Mouse (Mus musculus) MEL (cell line): ENCODE results near the gene Plin2.

Source experiments
- CTCF ChIP-seq, 3 experiments: IDR thresholded peaks in 2 of 3; conservative IDR thresholded peaks in 1 of 3; 2 replicates each; pipeline ENCODE4 v1.5.1; 2011 to 2012; ENCODE audit warnings: low read length in 3 of 3, low read depth in 2 of 3, mild to moderate bottlenecking in 2 of 3, improper control_type of control experiment in 1 of 3, inconsistent platforms in 1 of 3, mixed read lengths in 1 of 3, moderate library complexity in 1 of 3; ENCODE audit not compliant: control insufficient read depth in 1 of 3, insufficient read depth in 1 of 3, poor library complexity in 1 of 3, severe bottlenecking in 1 of 3
- E2F4 ChIP-seq: IDR thresholded peaks from 2 replicates; pipeline ENCODE4 v1.6.1; 2011; ENCODE audit warnings: low read depth, low read length, improper control_type of control experiment, borderline replicate concordance
- GABPA ChIP-seq: IDR thresholded peaks from 2 replicates; pipeline ENCODE4 v1.6.1; 2012; ENCODE audit warnings: low read depth, mild to moderate bottlenecking, inconsistent platforms, low read length, improper control_type of control experiment, moderate library complexity
- MAZ ChIP-seq: IDR thresholded peaks from 2 replicates; pipeline ENCODE4 v1.6.1; 2012; ENCODE audit warnings: low read depth, mild to moderate bottlenecking, inconsistent platforms, low read length, improper control_type of control experiment
- MYC ChIP-seq: IDR thresholded peaks from 2 replicates; pipeline ENCODE4 v1.6.1; 2011; ENCODE audit warnings: low read depth, mild to moderate bottlenecking, low read length, improper control_type of control experiment, moderate library complexity
- POLR2A ChIP-seq, 2 experiments: IDR thresholded peaks; 2 replicates each; pipeline ENCODE4 v1.6.1; 2011 to 2012; ENCODE audit warnings: low read length in 2 of 2, mild to moderate bottlenecking in 2 of 2, control low read depth in 1 of 2, improper control_type of control experiment in 1 of 2, low read depth in 1 of 2, moderate library complexity in 1 of 2; ENCODE audit not compliant: control insufficient read depth in 1 of 2, insufficient read depth in 1 of 2, poor library complexity in 1 of 2
- RCOR1 ChIP-seq: IDR thresholded peaks from 2 replicates; pipeline ENCODE4 v1.6.1; 2012; ENCODE audit warnings: low read depth, mild to moderate bottlenecking, inconsistent platforms, low read length, improper control_type of control experiment
- SIN3A ChIP-seq: IDR thresholded peaks from 2 replicates; pipeline ENCODE4 v1.6.1; 2012; ENCODE audit warnings: low read length, improper control_type of control experiment, inconsistent platforms
- SMC3 ChIP-seq: IDR thresholded peaks from 2 replicates; pipeline ENCODE4 v1.6.1; 2011; ENCODE audit warnings: low read depth, low read length, improper control_type of control experiment
- TAL1 ChIP-seq: IDR thresholded peaks from 2 replicates; pipeline ENCODE4 v1.6.1; 2012; ENCODE audit warnings: mild to moderate bottlenecking, inconsistent platforms, low read length, moderate library complexity, mixed read lengths
- TCF12 ChIP-seq: IDR thresholded peaks from 2 replicates; pipeline ENCODE4 v1.6.1; 2014; ENCODE audit warnings: low read depth, mild to moderate bottlenecking, inconsistent platforms, low read length, improper control_type of control experiment, moderate library complexity
- USF1 ChIP-seq: IDR thresholded peaks from 2 replicates; pipeline ENCODE4 v1.6.1; 2014; ENCODE audit warnings: low read depth, mild to moderate bottlenecking, inconsistent platforms, low read length, improper control_type of control experiment, moderate library complexity
- ZNF384 ChIP-seq: IDR thresholded peaks from 2 replicates; pipeline ENCODE4 v1.6.1; 2012; ENCODE audit warnings: low read depth, mild to moderate bottlenecking, inconsistent platforms, low read length, improper control_type of control experiment

GRCm38 (mm10) chr4:86679686-86680085 is 9.8 kb upstream of the Plin2 start:
- no peak for TF ChIP-seq CTCF (IDR thresholded peaks at IDR 0.05 in 2 of 3, conservative IDR thresholded peaks at IDR 0.05 in 1 of 3; ENCODE audit: control insufficient read depth in 1 of 3, insufficient read depth in 1 of 3, low read depth in 2 of 3, low read length in 3 of 3, poor library complexity in 1 of 3, severe bottlenecking in 1 of 3)
- TF ChIP-seq SMC3, result no peak
- no peak for TF ChIP-seq MAZ
- TF ChIP-seq TCF12, result no peak
- no peak for TF ChIP-seq ZNF384
- TF ChIP-seq POLR2A (IDR thresholded peaks at IDR 0.05; ENCODE audit: control insufficient read depth in 1 of 2, insufficient read depth in 1 of 2, low read depth in 1 of 2, low read length in 2 of 2, poor library complexity in 1 of 2), result no peak
- no peak for TF ChIP-seq RCOR1
- no peak for TF ChIP-seq MYC
- TF ChIP-seq E2F4, result no peak
- TF ChIP-seq USF1, result no peak
- TF ChIP-seq SIN3A, result no peak
- no peak for TF ChIP-seq GABPA
- TF ChIP-seq TAL1, result no peak
